Mouse (Mus musculus): Measurements from ENCODE around the gene Crabp2.

GRCm38 (mm10) chr3:87983627-87984026 is 35.2 kb downstream of the Crabp2 start:
- TF ChIP-seq CTCF (IDR thresholded peaks at IDR 0.05; ENCODE audit: low read depth) (no peak), EP300 (IDR thresholded peaks at IDR 0.05; ENCODE audit: low read depth) (no peak)

All from liver, postnatal 0 days (tissue).